Mouse (Mus musculus): Measurements from ENCODE around the gene Psmb1.
"Not testable (repeated sequence)": the region's sequence is repeated elsewhere in the genome, so short reads cannot be mapped to it uniquely, and the experiment has no call there.

The Psmb1 gene

GRCm38 (mm10) chr17:15459761-15460160 is 39.8 kb downstream of the Psmb1 start:
- peak; percentile 67 for DNase-seq (ENCODE audit: low spot score)

- no peak for DNase-seq (ENCODE audit: low spot score)
Measured at GRCm38 (mm10) chr17:15456595-15456994, 43.0 kb downstream of the Psmb1 start.

- DNase-seq (ENCODE audit: low spot score): no peak
Measured at GRCm38 (mm10) chr17:15455203-15455602, 44.3 kb downstream of the Psmb1 start.

GRCm38 (mm10) chr17:15449606-15450005 is 49.9 kb downstream of the Psmb1 start:
- DNase-seq (ENCODE audit: low spot score): no peak

GRCm38 (mm10) chr17:15449144-15449543 is 50.4 kb downstream of the Psmb1 start:
- DNase-seq (ENCODE audit: low spot score): not testable (repeated sequence)

GRCm38 (mm10) chr17:15447831-15448230 is 51.7 kb downstream of the Psmb1 start:
- DNase-seq (ENCODE audit: low spot score): no peak

GRCm38 (mm10) chr17:15445421-15445820 is 54.1 kb downstream of the Psmb1 start:
- DNase-seq (ENCODE audit: low spot score): no peak

- DNase-seq (ENCODE audit: low spot score): peak; percentile 27
Measured at GRCm38 (mm10) chr17:15440463-15441121, 59.0 kb downstream of the Psmb1 start.

- no peak for DNase-seq (ENCODE audit: low spot score)
Measured at GRCm38 (mm10) chr17:15440067-15440462, 59.5 kb downstream of the Psmb1 start.

- DNase-seq (ENCODE audit: low spot score): no peak
Measured at GRCm38 (mm10) chr17:15434748-15435147, 64.8 kb downstream of the Psmb1 start.

GRCm38 (mm10) chr17:15432036-15432435 is 67.5 kb downstream of the Psmb1 start:
- DNase-seq (ENCODE audit: low spot score): no peak

- DNase-seq (ENCODE audit: low spot score): no peak
Measured at GRCm38 (mm10) chr17:15431551-15431950, 68.0 kb downstream of the Psmb1 start.

GRCm38 (mm10) chr17:15431021-15431514 is 68.5 kb downstream of the Psmb1 start:
- DNase-seq (ENCODE audit: low spot score): no peak

- DNase-seq (ENCODE audit: low spot score): peak; percentile 39
Measured at GRCm38 (mm10) chr17:15429937-15430336, 69.6 kb downstream of the Psmb1 start.

- DNase-seq (ENCODE audit: low spot score): no peak
Measured at GRCm38 (mm10) chr17:15429451-15429850, 70.1 kb downstream of the Psmb1 start.

GRCm38 (mm10) chr17:15425931-15426330 is 73.6 kb downstream of the Psmb1 start:
- DNase-seq (ENCODE audit: low spot score): no peak
